Mouse (Mus musculus): ENCODE data around the gene 1700113H08Rik.

The 1700113H08Rik gene

GRCm38 (mm10) chr10:87212854-87213253 is 155.0 kb downstream of the 1700113H08Rik start:
- no peak for DNase-seq

- DNase-seq = no peak
Observed at GRCm38 (mm10) chr10:87230071-87230910, 172.4 kb downstream of the 1700113H08Rik start.

- no peak for DNase-seq
Observed at GRCm38 (mm10) chr10:87239332-87240008, 181.6 kb downstream of the 1700113H08Rik start.

- no peak for DNase-seq
Observed at GRCm38 (mm10) chr10:87271724-87272123, 213.9 kb downstream of the 1700113H08Rik start.

GRCm38 (mm10) chr10:87272133-87272622 is 214.3 kb downstream of the 1700113H08Rik start:
- no peak for DNase-seq

- DNase-seq = no peak
Observed at GRCm38 (mm10) chr10:87275075-87275474, 217.2 kb downstream of the 1700113H08Rik start.
